Mouse (Mus musculus): ENCODE data around the gene Ppm1a. TPM values are rescaled to one million over a fixed set of nuclear protein-coding genes. Genes with fewer than 3 reads are reported as not detected.

The Ppm1a gene
- polyA plus RNA-seq, 3 experiments from 2014 or later, result 22.8 to 32.9 (median 30.0) TPM

GRCm38 (mm10) chr12:72828846-72829556 is 71.7 kb downstream of the Ppm1a start:
- ATAC-seq, result no peak

- ATAC-seq, result no peak
These were observed 72.5 kb downstream of the Ppm1a start for GRCm38 (mm10) chr12:72829777-72830176.

- no peak for ATAC-seq
These were observed 73.1 kb downstream of the Ppm1a start for GRCm38 (mm10) chr12:72830317-72830716.

- no peak for ATAC-seq
These were observed 74.6 kb downstream of the Ppm1a start for GRCm38 (mm10) chr12:72831711-72832432.

GRCm38 (mm10) chr12:72834773-72835517 is 77.7 kb downstream of the Ppm1a start:
- ATAC-seq, result no peak

GRCm38 (mm10) chr12:72835518-72836015 is 78.3 kb downstream of the Ppm1a start:
- no peak for ATAC-seq

GRCm38 (mm10) chr12:72837302-72837701 is 80.0 kb downstream of the Ppm1a start:
- no peak for ATAC-seq

GRCm38 (mm10) chr12:72841500-72841899 is 84.2 kb downstream of the Ppm1a start:
- ATAC-seq, result no peak

GRCm38 (mm10) chr12:72843135-72843534 is 85.9 kb downstream of the Ppm1a start:
- no peak for ATAC-seq

GRCm38 (mm10) chr12:72843555-72843954 is 86.3 kb downstream of the Ppm1a start:
- no peak for ATAC-seq

- ATAC-seq, result peak; percentile 96
These were observed 86.8 kb downstream of the Ppm1a start for GRCm38 (mm10) chr12:72843973-72844620.

GRCm38 (mm10) chr12:72845946-72846345 is 88.7 kb downstream of the Ppm1a start:
- ATAC-seq, result no peak

GRCm38 (mm10) chr12:72847725-72848124 is 90.5 kb downstream of the Ppm1a start:
- peak; percentile 11 for ATAC-seq

Other genes starting within 250 kb of the Ppm1a start
- gene Pcnx4, start 221.1 kb upstream of the Ppm1a start, polyA plus RNA-seq (2017; shearing (Covaris generic)), result 1 to 10 TPM; 4.1 to 4.9 (median 4.1) TPM
- under 1 TPM in 1 of 3 experiments, not detected in 2; 0.32 TPM for gene Gm4756, start 107.8 kb upstream of the Ppm1a start, polyA plus RNA-seq (2017; shearing (Covaris generic))
- 100 to 1,000 TPM; 100 to 112 (median 101) TPM for gene Dhrs7, start 92.5 kb upstream of the Ppm1a start, polyA plus RNA-seq (2017; shearing (Covaris generic))
- gene Six6, start 182.4 kb downstream of the Ppm1a start, polyA plus RNA-seq (2017; shearing (Covaris generic)), result not detected
- not detected for gene 4930447C04Rik, start 183.3 kb downstream of the Ppm1a start, polyA plus RNA-seq (2017; shearing (Covaris generic))

Measured in inflammation-experienced regulatory T-cells, adult 6 months (primary cell).